Mouse (Mus musculus) left cerebral cortex, adult 2 months (tissue): Measurements from ENCODE around the gene Samd4. TPM values are rescaled to one million over a fixed set of nuclear protein-coding genes. Genes with fewer than 3 reads are reported as not detected.

ENCODE experiments used
- DNase-seq, 2 experiments: peaks; one replicate each; pipeline ENCODE4 v3.0.0; 2021 to 2022; ENCODE audit warnings: low spot score in 2 of 2, mixed read lengths in 1 of 2; ENCODE audit errors: extremely low spot score in 1 of 2
- H3K27ac ChIP-seq: fragments of 200-600 bp; 2 replicates; pipeline ENCODE4 v1.8.1; 2022
- H3K4me3 ChIP-seq: fragments of 200-600 bp; 2 replicates; pipeline ENCODE4 v1.8.1; 2022
- CTCF ChIP-seq: fragments of 200-600 bp; IDR thresholded peaks from 2 replicates; pipeline ENCODE4 v1.8.1; 2022; ENCODE audit warnings: antibody characterized with exemption, mild to moderate bottlenecking, moderate library complexity
- intact Hi-C: fragments of 180-260 bp; cut with DNase I; formaldehyde crosslinking; loops from one replicate; pipeline ENCODE4 v1.15.1; 2025
- total RNA-seq, 2 experiments: library from RNA; stranded (reverse); gene quantifications; 2 replicates each; pipeline ENCODE4 v1.2.3; 2021

The Samd4 gene
- total RNA-seq, 2 experiments from 2014 or later = 26.8 to 32.1 TPM

GRCm38 (mm10) chr14:46883871-46884441 is 1.3 kb downstream of the Samd4 start:
- DNase-seq = peak; percentile 50 to 57
- peak overlapping the region; percentile 45 for H3K27ac ChIP-seq
- no peak for TF ChIP-seq CTCF
- intact Hi-C loops = loop anchor here (2.0 to 5.0 kb wide), 4 partner anchors 57 to 373 kb away; partner anchors contain the start of gene Gch1
- H3K4me3 ChIP-seq = peak overlapping the region; percentile 75

- intact Hi-C loops = loop anchor here (2.0 to 5.0 kb wide), 3 partner anchors 56 to 372 kb away; partner anchors contain the start of gene Gch1
- Histone ChIP-seq H3K27ac (peak overlapping the region; percentile 45), H3K4me3 (peak overlapping the region; percentile 75)
- no peak for TF ChIP-seq CTCF
- peak; percentile 48 to 50 for DNase-seq
Measured at GRCm38 (mm10) chr14:46884701-46885428, 2.2 kb downstream of the Samd4 start.

- no peak for DNase-seq
- Histone ChIP-seq H3K27ac (peak overlapping the region; percentile 4; the same call in 1 of the 2 replicates), H3K4me3 (peak overlapping the region; percentile 75)
- TF ChIP-seq CTCF = no peak; the same call in 1 of the 2 replicates
- intact Hi-C loops = loop anchor here (2.0 kb wide), 1 partner anchor 55 kb away; no protein-coding TSS in a partner anchor
Measured at GRCm38 (mm10) chr14:46885429-46885755, 2.7 kb downstream of the Samd4 start.

DNA sequence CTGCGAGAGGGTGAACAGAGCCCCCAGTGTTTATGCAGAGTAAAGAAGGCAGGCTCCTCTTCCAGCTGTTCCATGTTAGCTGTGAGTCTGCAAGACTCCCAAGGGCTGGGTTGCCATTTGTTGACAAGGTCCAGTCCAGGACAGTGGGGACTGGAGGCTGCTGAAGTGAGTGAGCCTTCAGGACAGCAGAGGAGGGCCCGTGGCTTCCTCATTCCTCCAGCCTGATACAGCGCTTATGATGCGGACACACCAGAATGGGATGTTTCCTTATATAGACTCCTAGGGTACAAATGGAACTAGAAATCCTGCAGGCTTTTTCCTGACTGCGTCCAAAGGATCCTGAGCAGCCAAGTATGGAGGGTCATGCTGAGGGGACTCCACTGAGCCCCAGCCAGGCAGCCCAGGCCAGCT is 3.2 kb downstream of the Samd4 start:
- TF ChIP-seq CTCF = no peak
- DNase-seq = peak in 1 of 2 experiments; percentile 11
- no peak overlapping the region for H3K27ac ChIP-seq
- intact Hi-C loops = loop anchor here (2.0 kb wide), 1 partner anchor 55 kb away; no protein-coding TSS in a partner anchor
- H3K4me3 ChIP-seq = peak overlapping the region; percentile 75

GRCm38 (mm10) chr14:46889096-46889495 is 6.4 kb downstream of the Samd4 start:
- H3K4me3 ChIP-seq = no peak overlapping the region
- no peak for DNase-seq
- intact Hi-C loops = no loop called here
- H3K27ac ChIP-seq = no peak overlapping the region
- no peak for TF ChIP-seq CTCF

DNA sequence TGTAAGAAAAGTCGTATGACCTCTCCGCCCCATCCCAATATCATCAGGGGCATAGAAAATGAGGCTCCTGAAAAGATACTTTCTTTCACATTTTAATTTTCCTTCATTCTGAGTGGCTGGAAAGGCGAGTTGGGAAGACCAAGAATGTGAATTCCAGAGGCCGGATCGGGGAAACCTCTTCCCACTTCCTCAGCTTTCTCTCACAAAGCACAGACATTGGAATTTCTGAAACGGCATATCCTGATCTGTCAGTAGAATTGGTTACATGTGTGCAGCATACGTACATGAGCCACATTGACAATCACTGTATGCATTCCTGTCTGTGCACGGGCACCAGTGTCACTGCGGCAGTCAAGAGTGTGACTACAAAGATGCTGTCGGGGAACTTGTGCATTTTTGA is 11.3 kb downstream of the Samd4 start:
- no peak for DNase-seq
- no peak for TF ChIP-seq CTCF
- Histone ChIP-seq H3K4me3 (no peak overlapping the region), H3K27ac (no peak overlapping the region)
- intact Hi-C loops = no loop called here

GRCm38 (mm10) chr14:46897953-46898352 is 15.3 kb downstream of the Samd4 start:
- H3K4me3 ChIP-seq = no peak overlapping the region

GRCm38 (mm10) chr14:46898626-46899025 is 16.0 kb downstream of the Samd4 start:
- H3K27ac ChIP-seq = no peak overlapping the region
- TF ChIP-seq CTCF = peak; percentile 40
- peak; percentile 43 to 54 for DNase-seq
- H3K4me3 ChIP-seq = no peak overlapping the region
- intact Hi-C loops = loop anchor here (1.0 kb wide), 1 partner anchor 43 kb away; no protein-coding TSS in a partner anchor

More at GRCm38 (mm10) chr14:46897953-46898352, 15.3 kb downstream of the Samd4 start:
- no peak overlapping the region for H3K27ac ChIP-seq
- no peak for DNase-seq
- intact Hi-C loops = loop anchor here (1.0 kb wide), 1 partner anchor 43 kb away; no protein-coding TSS in a partner anchor
- TF ChIP-seq CTCF = no peak

DNA sequence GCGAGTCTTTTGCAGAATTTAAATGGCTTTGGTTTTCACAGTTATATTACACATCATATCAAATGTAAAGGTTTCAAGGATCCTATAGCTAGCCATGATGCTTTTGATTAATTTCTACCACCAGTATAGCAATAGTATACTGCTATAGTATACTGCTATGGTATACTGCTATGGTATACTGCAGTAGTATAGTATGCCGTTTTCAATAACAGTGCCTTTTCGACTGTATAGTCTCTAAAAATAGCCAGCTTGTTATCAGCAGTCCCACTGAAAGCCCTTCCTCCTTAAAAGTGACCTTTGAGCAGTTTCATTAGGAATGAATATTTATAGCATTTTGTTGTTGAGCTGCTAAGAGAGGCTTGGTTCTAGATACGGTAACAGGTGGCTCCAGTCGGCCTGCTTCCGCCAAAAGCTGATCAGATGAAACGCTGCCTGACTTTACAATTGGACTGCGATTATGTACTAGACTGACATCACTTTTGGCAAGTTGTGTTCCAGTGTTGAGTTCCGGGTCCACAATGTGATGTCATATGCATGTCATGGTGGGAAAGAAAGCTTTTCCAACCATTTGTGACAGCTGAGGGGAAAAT is 19.9 kb downstream of the Samd4 start:
- no peak for DNase-seq
- TF ChIP-seq CTCF = no peak
- intact Hi-C loops = no loop called here
- Histone ChIP-seq H3K4me3 (no peak overlapping the region), H3K27ac (no peak overlapping the region; the same call in 1 of the 2 replicates)

DNA sequence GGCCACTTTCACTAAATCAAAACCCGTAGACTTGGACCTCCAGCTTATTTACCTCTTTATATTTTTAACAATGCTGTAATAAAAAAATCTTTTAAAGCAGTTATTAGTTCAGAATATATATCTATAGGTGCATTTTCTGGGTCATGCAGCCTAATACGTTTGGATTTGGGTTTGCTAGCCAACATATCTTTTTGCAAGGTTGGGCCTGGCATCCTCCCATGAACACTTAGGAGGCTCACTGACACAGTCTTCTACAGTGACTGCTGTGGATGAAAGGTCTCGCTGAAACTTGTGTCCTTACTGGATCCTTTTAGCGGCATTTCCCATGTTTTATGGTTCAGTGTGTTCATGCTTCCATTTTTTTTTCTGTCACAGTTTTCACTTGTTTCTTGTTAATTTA is 21.6 kb downstream of the Samd4 start:
- TF ChIP-seq CTCF = no peak
- no peak overlapping the region for H3K27ac ChIP-seq
- DNase-seq = no peak
- intact Hi-C loops = no loop called here
- H3K4me3 ChIP-seq = no peak overlapping the region

DNA sequence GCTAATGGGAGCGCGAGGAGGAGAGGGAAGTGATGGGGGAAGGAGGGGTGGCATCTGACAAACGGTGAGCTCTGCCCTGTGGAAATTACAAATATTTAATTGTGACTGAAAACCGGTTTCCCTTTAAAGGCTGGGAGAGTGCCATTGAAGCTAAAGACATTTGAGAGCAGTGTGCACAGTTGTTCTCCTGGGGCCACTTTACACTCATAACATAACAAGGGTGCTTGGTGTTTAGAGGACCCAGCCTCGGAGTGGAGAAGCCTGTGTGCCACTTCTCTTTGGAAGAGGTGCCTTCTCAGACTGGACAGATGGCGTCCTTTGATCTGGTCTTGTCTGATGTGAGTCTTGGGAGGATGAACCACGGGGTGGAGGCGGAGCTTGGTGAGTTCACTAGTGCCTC is 26.2 kb downstream of the Samd4 start:
- no peak for DNase-seq
- no peak for TF ChIP-seq CTCF
- intact Hi-C loops = no loop called here

GRCm38 (mm10) chr14:46912496-46912895 is 29.8 kb downstream of the Samd4 start:
- DNase-seq = no peak
- TF ChIP-seq CTCF = no peak
- intact Hi-C loops = no loop called here
- H3K27ac ChIP-seq = no peak overlapping the region
- H3K4me3 ChIP-seq = no peak overlapping the region

More for the DNA sequence above, 26.2 kb downstream of the Samd4 start:
- no peak overlapping the region for H3K27ac ChIP-seq
- no peak overlapping the region for H3K4me3 ChIP-seq
